Mouse (Mus musculus) CH12.LX (cell line): ENCODE measurements at regions not wholly inside any gene's neighbourhood (a gene's known extent, or its start where the extent isn't known, plus 50 kb on each side); places are given as distances from the start of the nearest gene placed in this dataset.
"Not testable (repeated sequence)": the region's sequence is repeated elsewhere in the genome, so short reads cannot be mapped to it uniquely, and the experiment has no call there.

ENCODE experiments used
- DNase-seq: peaks from one replicate; pipeline ENCODE4 v3.0.0-alpha.2; 2013; ENCODE audit errors: extremely low read depth
- H3K27ac ChIP-seq: 2 replicates; pipeline ENCODE4 v1.5.1; 2012; ENCODE audit warnings: low read depth, mild to moderate bottlenecking, control low read depth, moderate library complexity; ENCODE audit not compliant: insufficient read depth
- H3K27me3 ChIP-seq: replicated peaks from 2 replicates; pipeline ENCODE3; 2012; ENCODE audit warnings: inconsistent platforms
- H3K36me3 ChIP-seq, 2 experiments: replicated peaks in 1 of 2; 2 replicates each; pipeline versions ENCODE3 to v1.6.1; 2012; ENCODE audit warnings: inconsistent platforms in 1 of 2, low read length in 1 of 2, mild to moderate bottlenecking in 1 of 2, mixed read lengths in 1 of 2, moderate library complexity in 1 of 2; ENCODE audit not compliant: control insufficient read depth in 1 of 2, insufficient read depth in 1 of 2
- H3K4me1 ChIP-seq, 2 experiments: 2 replicates each; pipeline ENCODE4 v1.6.1; 2012; ENCODE audit warnings: inconsistent platforms in 1 of 2, moderate library complexity in 1 of 2; ENCODE audit not compliant: insufficient read depth in 2 of 2, control insufficient read depth in 1 of 2
- H3K4me2 ChIP-seq: 2 replicates; pipeline ENCODE4 v1.6.1; 2012; ENCODE audit warnings: low read depth, mild to moderate bottlenecking, control low read depth; ENCODE audit not compliant: poor library complexity, insufficient read depth, severe bottlenecking
- H3K4me3 ChIP-seq, 3 experiments: fragments of 150-350 bp in 1 of 3; sonication (generic) in 1 of 3; replicated peaks in 1 of 3; 2 replicates each; pipeline versions ENCODE3 to v1.5.1; 2011 to 2012; ENCODE audit warnings: low read depth in 2 of 3, low read length in 2 of 3, mild to moderate bottlenecking in 2 of 3, moderate library complexity in 2 of 3, control low read depth in 1 of 3, improper control_type of control experiment in 1 of 3, inconsistent platforms in 1 of 3, mixed read lengths in 1 of 3; ENCODE audit not compliant: poor library complexity in 1 of 3
- H3K79me2 ChIP-seq: replicated peaks from 2 replicates; pipeline ENCODE4 v1.6.1; 2012; ENCODE audit warnings: mild to moderate bottlenecking, moderate library complexity; ENCODE audit not compliant: control insufficient read depth, poor library complexity, insufficient read depth, severe bottlenecking; ENCODE audit errors: extremely low read depth
- H3K9ac ChIP-seq: 2 replicates; pipeline ENCODE4 v1.6.1; 2012; ENCODE audit warnings: low read depth, mild to moderate bottlenecking, control low read depth, moderate library complexity; ENCODE audit not compliant: insufficient read depth
- H3K9me3 ChIP-seq: replicated peaks from 2 replicates; pipeline ENCODE3; 2012; ENCODE audit warnings: low read length, inconsistent platforms, mixed read lengths
- NELFE ChIP-seq: IDR thresholded peaks from 2 replicates; pipeline ENCODE4 v1.6.1; 2011; ENCODE audit warnings: low read depth, low read length, improper control_type of control experiment
- POLR2A ChIP-seq: IDR thresholded peaks from 2 replicates; pipeline ENCODE4 v1.6.1; 2011; ENCODE audit warnings: low read depth, mild to moderate bottlenecking, improper control_type of control experiment, low read length
- POLR2AphosphoS2 ChIP-seq: IDR thresholded peaks from 2 replicates; pipeline ENCODE4 v1.6.1; 2011; ENCODE audit warnings: low read depth, low read length, improper control_type of control experiment
- TBP ChIP-seq: conservative IDR thresholded peaks from 2 replicates; pipeline ENCODE4 v1.6.1; 2011; ENCODE audit warnings: low read depth, low read length, improper control_type of control experiment
- ZMIZ1 ChIP-seq: IDR thresholded peaks from 2 replicates; pipeline ENCODE4 v1.6.1; 2012; ENCODE audit warnings: low read depth, mild to moderate bottlenecking, inconsistent platforms, low read length, improper control_type of control experiment
- dilution Hi-C: fragments of 300-500 bp; cut with MboI; formaldehyde crosslinking; loops from 2 replicates; pipeline ENCODE4 v1.14.3; 2020; ENCODE audit warnings: low sequenced_read_pairs; ENCODE audit not compliant: extremely low pct_unique_long_range_greater_than_20kb, extremely low pct_ligation_motif_present
- in situ Hi-C: fragments of 300-500 bp; cut with MboI; formaldehyde crosslinking; loops from 3 replicates; pipeline ENCODE4 v1.14.3; 2019; ENCODE audit warnings: low sequenced_read_pairs, low pct_ligation_motif_present, low pct_unique_long_range_greater_than_20kb, mixed read lengths

GRCm38 (mm10) chr12:115158717-115159232 lies 888.7 kb upstream of the Zfp386 start:
- TF ChIP-seq POLR2A = 0 out of 2 replicates have a peak, but pooled peaks have one; percentile 41
- TF ChIP-seq ZMIZ1 = peak; percentile 67
- TF ChIP-seq POLR2AphosphoS2 = peak; percentile 54; the same call in 1 of the 2 replicates
- peak; percentile 95 for TF ChIP-seq TBP
- 0 out of 2 replicates have a peak, but pooled peaks have one; percentile 22 for TF ChIP-seq NELFE

GRCm38 (mm10) chr12:115165499-115165898 lies 882.0 kb upstream of the Zfp386 start:
- in situ Hi-C loops = loop anchor here (25.0 kb wide), 1 partner anchor 1728 kb away; no protein-coding TSS in a partner anchor
- H3K4me3 ChIP-seq, H3K36me3 ChIP-seq, H3K9me3 ChIP-seq, dilution Hi-C loops, H3K9ac ChIP-seq, H3K79me2 ChIP-seq, H3K4me1 ChIP-seq, H3K27me3 ChIP-seq: not testable (repeated sequence)
- peak overlapping the region; percentile 34; the same call in 1 of the 2 replicates for H3K27ac ChIP-seq
- DNase-seq = peak; percentile 27
- 0 out of 2 replicates have a peak overlapping the region, but pooled peaks have one; percentile 0 for H3K4me2 ChIP-seq

More at GRCm38 (mm10) chr12:115158717-115159232, 888.7 kb upstream of the Zfp386 start:
- in situ Hi-C loops = loop anchor here (25.0 kb wide), 1 partner anchor 1721 kb away; no protein-coding TSS in a partner anchor
- H3K4me1 ChIP-seq, H3K27me3 ChIP-seq, H3K79me2 ChIP-seq, dilution Hi-C loops, H3K4me2 ChIP-seq, H3K9me3 ChIP-seq, H3K36me3 ChIP-seq: not testable (repeated sequence)
- DNase-seq = peak; percentile 37
- Histone ChIP-seq H3K4me3 (peak overlapping the region in 2 of 3 experiments; percentile 34 to 63), H3K27ac (peak overlapping the region; percentile 80), H3K9ac (peak overlapping the region; percentile 63; the same call in 1 of the 2 replicates)

GRCm38 (mm10) chr12:115166006-115166405 lies 881.5 kb upstream of the Zfp386 start:
- dilution Hi-C loops, H3K27me3 ChIP-seq, H3K27ac ChIP-seq, H3K79me2 ChIP-seq, H3K9ac ChIP-seq, H3K4me1 ChIP-seq, H3K36me3 ChIP-seq, DNase-seq, H3K9me3 ChIP-seq, H3K4me3 ChIP-seq: not testable (repeated sequence)
- in situ Hi-C loops = loop anchor here (25.0 kb wide), 1 partner anchor 1729 kb away; no protein-coding TSS in a partner anchor
- 0 out of 2 replicates have a peak overlapping the region, but pooled peaks have one; percentile 0 for H3K4me2 ChIP-seq
